In the genomic region with DNA sequence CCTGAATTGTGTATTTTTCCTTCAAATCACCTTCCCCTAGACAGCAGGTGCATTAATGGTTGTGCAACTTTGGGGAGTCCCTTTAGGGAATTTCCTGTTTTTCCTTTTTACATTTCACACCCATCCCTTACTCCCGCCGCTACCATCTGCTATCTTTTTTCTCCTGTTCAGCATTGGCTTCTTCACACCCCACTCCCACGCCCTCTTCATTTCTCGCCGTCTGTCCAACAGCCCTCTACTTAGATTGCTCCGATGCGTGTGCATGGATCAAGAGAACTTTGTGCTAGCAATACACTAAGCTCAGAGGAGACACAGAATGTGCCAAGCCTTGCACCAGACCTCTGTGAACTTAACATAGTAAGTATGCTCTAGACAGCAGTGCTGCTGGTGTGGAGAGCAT, we compare ENCODE assay signal across 13 mouse cellular contexts. TPM values are rescaled to one million over a fixed set of nuclear protein-coding genes. Genes with fewer than 3 reads are reported as not detected.
A peak's percentile ranks its signal among the peaks of the same experiment; 100 is the strongest.
DNase-seq lines count a peak whose midpoint lies in the region; ATAC-seq and TF ChIP-seq lines count a peak whose summit lies in the region.
"Had no signal": no experiment of that assay in that cellular context is flagged by ENCODE, and none has a peak within 500 bp of the region (broad histone marks: within the 10 kb centered on the region; RNA-seq: fewer than 3 reads in every experiment).

No protein-coding gene starts in this region.

- no peak overlapping the region for H3K27ac ChIP-seq in layer of hippocampus, adult 2 months
- H3K27ac ChIP-seq in thymus, adult 2 months (ENCODE audit: control insufficient read depth, insufficient read depth, low read length): no peak overlapping the region
- no peak overlapping the region for H3K27ac ChIP-seq in hindbrain, postnatal 0 days
- H3K27ac ChIP-seq: gastrocnemius, adult 2 months; midbrain, embryonic 12.5 days had no signal

- no peaks in the 10 kb centered on the region for H3K27me3 ChIP-seq in thymus, adult 2 months (ENCODE audit: control insufficient read depth, insufficient read depth, low read length)
- H3K27me3 ChIP-seq in hindbrain, postnatal 0 days (ENCODE audit: insufficient read depth, low read length): no peaks in the 10 kb centered on the region
- H3K27me3 ChIP-seq: midbrain, embryonic 12.5 days had no signal

- no peak for ATAC-seq in hindbrain, postnatal 0 days
- ATAC-seq: intestine, postnatal 0 days had no signal

- no peaks in the 10 kb centered on the region for H3K9me3 ChIP-seq in hindbrain, postnatal 0 days (ENCODE audit: low read length)
- H3K9me3 ChIP-seq: midbrain, embryonic 12.5 days had no signal

- no peak overlapping the region for H3K9ac ChIP-seq in hindbrain, postnatal 0 days (replicated peaks; ENCODE audit: low read length)
- H3K9ac ChIP-seq: lung, embryonic 14.5 days; midbrain, embryonic 12.5 days had no signal

- no peak overlapping the region for H3K4me2 ChIP-seq in hindbrain, postnatal 0 days (ENCODE audit: low read depth, low read length)
- H3K4me2 ChIP-seq: lung, embryonic 14.5 days; midbrain, embryonic 12.5 days had no signal

- H3K4me1 ChIP-seq in thymus, adult 2 months (replicated peaks; ENCODE audit: control insufficient read depth, insufficient read depth, low read length): no peaks in the 10 kb centered on the region
- no peaks in the 10 kb centered on the region for H3K4me1 ChIP-seq in hindbrain, postnatal 0 days (ENCODE audit: insufficient read depth, low read length)

- DNase-seq in brain, embryonic 14.5 days (ENCODE audit: low read depth): peak; percentile 55
- peak; percentile 21 to 45 for DNase-seq in cerebellum, postnatal 10 days
- peak; percentile 70 to 89 for DNase-seq in layer of hippocampus, adult 2 months (ENCODE audit: low spot score in 2 of 2)
- DNase-seq in left cerebral cortex, postnatal 25 days (ENCODE audit: low spot score in 2 of 2): peak; percentile 76 to 94
- no peak for DNase-seq in thymus, adult 2 months
- DNase-seq in hindbrain, postnatal 0 days (ENCODE audit: low spot score): no peak
- DNase-seq in thymus, postnatal 14 days: no peak
- DNase-seq: gastrocnemius, adult 2 months; lung, embryonic 14.5 days had no signal

- WGBS in thymus, adult 2 months: 96% methylated on average over 7 of the region's 7 CpGs
- WGBS in hindbrain, postnatal 0 days: 87% methylated on average over 7 of the region's 7 CpGs

- no peak for TF ChIP-seq POLR2A in brain, embryonic 14.5 days (IDR thresholded peaks at IDR 0.05; ENCODE audit: borderline replicate concordance, extremely low read depth, insufficient read depth, insufficient read length, poor library complexity, severe bottlenecking)
- TF ChIP-seq POLR2A in thymus, adult 2 months (IDR thresholded peaks at IDR 0.05; ENCODE audit: control insufficient read depth, extremely low read depth, insufficient read depth, low read length, poor library complexity): no peak

- no peaks in the 10 kb centered on the region for H3K36me3 ChIP-seq in thymus, adult 2 months (ENCODE audit: control insufficient read depth, insufficient read depth, low read length)
- H3K36me3 ChIP-seq in hindbrain, postnatal 0 days (ENCODE audit: insufficient read depth, low read length): no peaks in the 10 kb centered on the region; the same call in 1 of the 2 replicates
- H3K36me3 ChIP-seq: midbrain, embryonic 12.5 days had no signal

- TF ChIP-seq CTCF in brain, embryonic 14.5 days (IDR thresholded peaks at IDR 0.05; ENCODE audit: borderline replicate concordance, extremely low read depth, insufficient read depth, insufficient read length): no peak
- no peak for TF ChIP-seq CTCF in layer of hippocampus, adult 2 months (conservative IDR thresholded peaks at IDR 0.05)
- TF ChIP-seq CTCF in thymus, adult 2 months (IDR thresholded peaks at IDR 0.05; ENCODE audit: borderline replicate concordance, control insufficient read depth, extremely low read depth, insufficient read depth, low read length, poor library complexity): no peak
- no peak for TF ChIP-seq CTCF in hindbrain, postnatal 0 days (IDR thresholded peaks at IDR 0.05; ENCODE audit: low read depth)

- no peak overlapping the region for H3K4me3 ChIP-seq in layer of hippocampus, adult 2 months
- no peak overlapping the region for H3K4me3 ChIP-seq in thymus, adult 2 months (ENCODE audit: control insufficient read depth, insufficient read depth, low read length)
- no peak overlapping the region for H3K4me3 ChIP-seq in hindbrain, postnatal 0 days (ENCODE audit: low read length)
- H3K4me3 ChIP-seq: gastrocnemius, adult 2 months; midbrain, embryonic 12.5 days had no signal

- intact Hi-C loops in left cerebral cortex, postnatal 25 days (cut with DNase I): loop anchor here (5.0 kb wide), 2 partner anchors 41 to 124 kb away; no protein-coding TSS in a partner anchor

RNA-seq across cellular contexts. Expression of a gene that starts 12.4 kb away (rescaled TPM):
- 17.2 and 20.8 TPM in 2 replicates for polyA plus RNA-seq in brain, embryonic 14.5 days (2012; rRNA removed)
- 10 to 100 TPM; 28.6 to 30.4 TPM for total RNA-seq in layer of hippocampus, adult 2 months (2021)
- total RNA-seq in left cerebral cortex, postnatal 25 days (2021): 10 to 100 TPM; 27.3 to 29.8 TPM
- 4.4 and 5.5 TPM in 2 replicates for polyA plus RNA-seq in thymus, adult 2 months (2012; rRNA removed)
- total RNA-seq in hindbrain, postnatal 0 days (2014; rRNA removed): 15.3 and 20.7 TPM in 2 replicates
- 39.3 and 42.0 TPM in 2 replicates for polyA plus RNA-seq in hindbrain, postnatal 0 days (2015; fragmentation: Nextera tagmentation; extraction: Ambion mirVana)

RNA-seq across cellular contexts. Expression of a gene that starts 12.6 kb away (rescaled TPM):
- 0.19 and 0.44 TPM in 2 replicates for polyA plus RNA-seq in brain, embryonic 14.5 days (2012; rRNA removed)
- total RNA-seq in layer of hippocampus, adult 2 months (2021): under 1 TPM in 1 of 2 experiments, not detected in 1; 0.49 TPM
- total RNA-seq in left cerebral cortex, postnatal 25 days (2021): under 1 TPM in 1 of 2 experiments, not detected in 1; 0.32 TPM
- polyA plus RNA-seq in thymus, adult 2 months (2012; rRNA removed): 0.03 TPM in 1 of 2 replicates, not detected in the other
- 0.32 and 0.52 TPM in 2 replicates for total RNA-seq in hindbrain, postnatal 0 days (2014; rRNA removed)
- 0.08 and 0.16 TPM in 2 replicates for polyA plus RNA-seq in hindbrain, postnatal 0 days (2015; fragmentation: Nextera tagmentation; extraction: Ambion mirVana)

RNA-seq across cellular contexts. Expression of a gene that starts 51.6 kb away (rescaled TPM):
- 16.5 and 79.1 TPM in 2 replicates for polyA plus RNA-seq in brain, embryonic 14.5 days (2012; rRNA removed)
- 10 to 100 TPM; 40.4 to 46.2 TPM for total RNA-seq in layer of hippocampus, adult 2 months (2021)
- 10 to 100 TPM; 20.4 to 30.9 TPM for total RNA-seq in left cerebral cortex, postnatal 25 days (2021)
- polyA plus RNA-seq in thymus, adult 2 months (2012; rRNA removed): 21.6 and 23.6 TPM in 2 replicates
- 0.52 and 1.8 TPM in 2 replicates for total RNA-seq in hindbrain, postnatal 0 days (2014; rRNA removed)
- polyA plus RNA-seq in hindbrain, postnatal 0 days (2015; fragmentation: Nextera tagmentation; extraction: Ambion mirVana): not detected in 2 replicates
- total RNA-seq: gastrocnemius, adult 2 months had no signal
- polyA plus RNA-seq: heart, postnatal 0 days; intestine, postnatal 0 days; limb, embryonic 11.5 days; lung, embryonic 14.5 days had no signal

Comparison
In these comparisons a context has a peak if more than half of its experiments do, and no peak if none do; other contexts are left out.
1. DNase-seq: peak in brain, embryonic 14.5 days (single experiment), cerebellum, postnatal 10 days (2 of 2), layer of hippocampus, adult 2 months (2 of 2) and left cerebral cortex, postnatal 25 days (2 of 2); none in thymus, adult 2 months (single experiment), hindbrain, postnatal 0 days (single experiment) and thymus, postnatal 14 days (single experiment).